Mouse (Mus musculus) left cerebral cortex, postnatal 36 days (tissue): ENCODE data around the gene Gabrr3. TPM values are rescaled to one million over a fixed set of nuclear protein-coding genes. Genes with fewer than 3 reads are reported as not detected.
"Not testable (repeated sequence)": the region's sequence is repeated elsewhere in the genome, so short reads cannot be mapped to it uniquely, and the experiment has no call there.

ENCODE experiments used
- DNase-seq, 2 experiments: peaks; one replicate each; pipeline ENCODE4 v3.0.0; 2021 to 2022; ENCODE audit warnings: low spot score in 2 of 2, mixed read lengths in 1 of 2
- intact Hi-C: fragments of 180-260 bp; cut with DNase I; formaldehyde crosslinking; loops from one replicate; pipeline ENCODE4 v1.15.1; 2025
- total RNA-seq, 2 experiments: library from RNA; stranded (reverse); gene quantifications; 2 replicates each; pipeline ENCODE4 v1.2.3; 2021

Gabrr3 gene
- total RNA-seq, 2 experiments from 2014 or later: 0.20 TPM; not detected in 1

DNA sequence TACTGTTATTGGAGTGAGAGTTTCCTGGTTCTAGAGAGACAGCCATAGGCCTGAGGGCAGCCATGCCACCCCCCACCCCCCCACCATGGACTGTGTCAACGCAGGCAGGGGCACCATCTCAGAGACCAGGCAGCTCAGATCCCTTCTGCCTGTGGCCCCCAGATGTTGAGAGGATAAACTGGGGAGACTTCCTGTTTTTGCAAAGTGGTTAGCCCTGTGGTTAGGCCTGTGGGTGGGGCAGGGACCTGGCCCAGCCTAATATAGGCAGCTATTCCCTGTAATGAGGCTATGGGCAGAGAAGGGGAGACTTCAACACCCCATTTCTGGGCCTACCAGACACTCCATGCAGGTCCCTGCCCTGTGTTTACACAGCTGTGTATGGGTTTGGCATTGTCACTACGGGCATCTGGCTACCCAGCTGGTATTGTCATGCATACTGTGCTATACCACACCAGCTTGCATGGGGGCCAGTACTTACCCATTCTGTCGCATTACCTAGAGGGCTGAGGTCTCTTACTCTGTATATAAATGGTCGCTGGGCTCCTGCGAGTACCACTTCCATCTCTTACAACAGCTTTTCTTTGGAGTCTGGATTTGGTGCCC lies 52.2 kb downstream of the Gabrr3 start:
- DNase-seq, intact Hi-C loops: not testable (repeated sequence)

DNA sequence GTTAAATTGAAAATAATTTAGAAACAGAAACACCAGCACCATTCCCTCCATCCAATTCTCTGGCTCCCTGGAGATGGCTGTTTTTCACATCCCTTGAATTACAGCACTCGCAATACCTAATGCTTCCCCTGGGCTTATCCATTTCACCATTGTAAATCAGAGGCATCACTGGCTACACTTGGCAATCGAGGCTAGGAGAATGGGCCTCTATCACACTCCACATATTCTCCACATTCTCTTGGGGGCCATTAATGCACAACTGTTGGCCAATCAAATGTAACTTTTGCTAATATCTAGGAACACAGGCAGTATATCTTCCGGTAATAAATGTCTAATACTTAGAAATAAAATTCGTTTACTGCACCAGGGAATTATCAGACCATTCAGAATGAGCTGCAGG lies 56.4 kb downstream of the Gabrr3 start:
- no peak for DNase-seq
- intact Hi-C loops: no loop called here

- no peak for DNase-seq
- intact Hi-C loops: no loop called here
Measured at GRCm38 (mm10) chr16:59463973-59464372, 56.8 kb downstream of the Gabrr3 start.

DNA sequence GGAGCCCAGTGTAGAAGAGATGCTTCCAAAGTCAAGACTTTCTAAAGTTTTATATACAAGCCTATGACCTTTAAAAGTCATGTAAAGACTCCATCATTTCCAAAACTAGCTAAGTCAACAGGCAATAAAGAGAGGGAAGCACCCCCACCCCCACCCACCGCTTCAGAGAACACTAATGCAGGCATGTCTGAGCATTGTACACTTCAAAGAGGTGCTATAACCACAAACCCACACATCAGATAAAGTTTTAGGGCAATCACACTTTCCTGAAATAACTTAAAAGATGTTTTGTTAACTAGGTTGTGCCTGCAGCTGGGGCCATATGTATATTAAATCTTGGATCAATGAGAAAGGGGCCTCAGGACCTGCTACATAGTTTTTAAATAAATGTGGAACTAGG lies 62.7 kb downstream of the Gabrr3 start:
- intact Hi-C loops: no loop called here
- DNase-seq: no peak

DNA sequence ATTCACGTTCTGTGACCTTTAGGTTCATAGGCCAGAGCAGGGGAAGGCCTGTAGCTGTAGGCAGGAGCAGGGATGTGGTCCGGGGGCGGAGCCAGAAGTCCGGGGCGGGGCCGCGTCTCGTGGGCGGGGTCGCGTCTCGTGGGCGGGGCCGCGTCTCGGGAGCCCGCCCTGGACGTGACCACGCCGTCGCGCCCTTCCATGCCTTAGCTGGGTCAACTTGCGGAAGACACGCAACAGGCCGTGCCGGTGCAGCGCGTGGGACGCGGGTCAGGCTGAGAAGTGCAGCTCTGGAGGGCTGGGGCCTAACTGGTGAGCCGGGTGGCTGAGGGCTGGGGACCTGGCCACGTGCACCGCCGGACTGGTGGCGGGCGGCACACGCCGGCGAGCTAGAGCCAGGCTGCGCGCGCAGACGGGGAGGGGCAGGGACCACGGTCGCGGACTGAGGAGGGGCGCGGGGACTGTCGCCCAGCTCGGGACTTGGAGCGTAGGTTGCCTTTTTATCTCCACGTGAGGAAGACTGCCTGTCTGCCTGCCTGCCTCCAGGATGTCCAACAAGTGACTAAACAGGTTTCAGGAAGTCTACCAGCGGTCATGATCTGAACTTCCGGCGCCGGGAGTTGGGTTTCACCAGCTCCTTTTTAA lies 64.6 kb downstream of the Gabrr3 start, which contains the start of gene Riox2:
Gene Riox2, plus strand, starts transcription at position 139 of the 642 bp plus-strand sequence.
- DNase-seq: peak; percentile 78 to 82
- intact Hi-C loops: no loop called here

GRCm38 (mm10) chr16:59472546-59472945 lies 65.4 kb downstream of the Gabrr3 start:
- intact Hi-C loops: no loop called here
- no peak for DNase-seq

DNA sequence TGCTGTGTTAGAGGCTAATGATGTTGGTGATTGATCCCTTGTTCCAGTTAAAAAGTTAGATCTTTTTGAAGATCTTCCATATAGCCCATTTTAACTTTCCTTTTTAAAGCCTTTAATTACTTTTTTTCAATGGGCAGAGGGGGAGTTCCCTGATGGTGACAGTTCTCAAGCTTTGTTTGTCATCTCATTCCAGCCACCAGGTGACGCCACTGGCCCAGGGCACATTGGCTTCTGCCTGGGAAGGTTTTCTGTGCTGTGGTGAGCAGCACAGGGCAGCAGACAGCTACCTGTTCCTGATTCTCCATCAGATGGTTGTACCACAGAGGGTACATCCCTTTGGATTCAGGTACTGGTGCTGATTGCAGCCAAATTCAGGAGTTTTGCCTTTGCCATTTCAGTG lies 67.7 kb downstream of the Gabrr3 start:
- peak; percentile 35 to 38 for DNase-seq
- intact Hi-C loops: loop anchor here (2.0 kb wide), 1 partner anchor 142 kb away; no protein-coding TSS in a partner anchor

DNA sequence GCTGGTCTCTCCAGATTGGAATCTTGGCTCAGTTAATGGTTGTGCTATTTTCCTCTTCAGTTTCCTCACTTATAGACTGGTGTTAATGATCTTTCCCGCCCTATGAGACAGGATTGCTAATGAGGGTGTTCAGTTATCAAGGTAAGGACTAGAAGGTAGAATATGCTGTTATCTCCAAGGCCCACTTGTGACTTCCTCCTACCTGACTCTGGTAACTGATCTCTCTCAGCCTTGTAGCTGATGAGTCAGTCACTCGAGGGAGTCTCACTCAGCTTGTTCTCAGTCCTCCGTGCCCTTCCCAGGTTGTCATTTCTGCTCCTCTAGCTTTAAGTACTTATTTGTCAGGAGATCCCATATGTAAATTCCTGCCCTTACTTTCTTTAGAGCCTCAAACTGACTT lies 70.8 kb downstream of the Gabrr3 start:
- no peak for DNase-seq
- intact Hi-C loops: no loop called here

GRCm38 (mm10) chr16:59487239-59487638 lies 80.1 kb downstream of the Gabrr3 start:
- no peak for DNase-seq
- intact Hi-C loops: no loop called here

GRCm38 (mm10) chr16:59487975-59488548 lies 80.9 kb downstream of the Gabrr3 start:
- intact Hi-C loops: no loop called here
- DNase-seq: no peak

- intact Hi-C loops: no loop called here
- DNase-seq: no peak
Measured at GRCm38 (mm10) chr16:59493199-59493598, 86.1 kb downstream of the Gabrr3 start.

DNA sequence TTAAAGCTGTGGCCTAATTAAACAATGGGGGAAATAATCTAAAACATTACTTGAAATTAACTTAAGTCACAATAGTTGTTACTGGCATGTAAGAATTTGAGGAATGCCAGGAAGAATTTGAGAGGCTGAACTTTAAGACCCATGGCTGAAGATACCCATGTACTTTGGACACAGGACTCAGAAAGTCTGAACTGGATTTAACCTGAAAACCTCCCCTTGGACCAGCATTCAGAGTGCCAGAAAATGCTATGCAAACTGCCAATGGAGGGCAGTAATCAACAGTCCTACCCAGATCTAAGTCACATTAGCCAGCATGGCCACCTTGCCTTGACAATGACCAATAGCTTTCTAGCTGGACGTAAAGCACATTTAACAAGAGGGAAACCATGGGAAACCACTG lies 90.8 kb downstream of the Gabrr3 start:
- DNase-seq: no peak
- intact Hi-C loops: no loop called here

- intact Hi-C loops: no loop called here
- DNase-seq: no peak
Measured at GRCm38 (mm10) chr16:59499180-59499579, 92.0 kb downstream of the Gabrr3 start.

GRCm38 (mm10) chr16:59509830-59510229 lies 102.7 kb downstream of the Gabrr3 start:
- intact Hi-C loops: no loop called here

More at GRCm38 (mm10) chr16:59509830-59510229, 102.7 kb downstream of the Gabrr3 start:
- DNase-seq: no peak

Other genes with a start within 250 kb of the Gabrr3 start
- not detected for gene Olfr196, start 236.9 kb upstream of the Gabrr3 start, total RNA-seq
- gene Olfr198, start 203.8 kb upstream of the Gabrr3 start, total RNA-seq: not detected
- gene Olfr199, start 187.6 kb upstream of the Gabrr3 start, total RNA-seq: not detected
- not detected for gene Olfr201, start 134.7 kb upstream of the Gabrr3 start, total RNA-seq
- gene Olfr202, start 120.5 kb upstream of the Gabrr3 start, total RNA-seq: not detected
- gene Olfr203, start 108.5 kb upstream of the Gabrr3 start, total RNA-seq: not detected
- gene Olfr204, start 89.1 kb upstream of the Gabrr3 start, total RNA-seq: under 1 TPM in 1 of 2 experiments, not detected in 1; 0.07 TPM
- not detected for gene Olfr205, start 76.2 kb upstream of the Gabrr3 start, total RNA-seq
- not detected for gene Olfr206, start 58.1 kb upstream of the Gabrr3 start, total RNA-seq
- not detected for gene Olfr209, start 43.3 kb upstream of the Gabrr3 start, total RNA-seq
- gene Riox2, start 64.4 kb downstream of the Gabrr3 start, total RNA-seq: 10 to 100 TPM; 12.9 to 14.5 TPM
- gene Crybg3, start 193.6 kb downstream of the Gabrr3 start, total RNA-seq: 1 to 10 TPM; 3.2 to 5.4 TPM
- gene Arl6, start 232.1 kb downstream of the Gabrr3 start, total RNA-seq: 10 to 100 TPM; 30.6 to 31.6 TPM